Mouse (Mus musculus): Measurements from ENCODE around the gene Dnmt3l.
"Not testable (repeated sequence)": the region's sequence is repeated elsewhere in the genome, so short reads cannot be mapped to it uniquely, and the experiment has no call there.

Dnmt3l gene

DNA sequence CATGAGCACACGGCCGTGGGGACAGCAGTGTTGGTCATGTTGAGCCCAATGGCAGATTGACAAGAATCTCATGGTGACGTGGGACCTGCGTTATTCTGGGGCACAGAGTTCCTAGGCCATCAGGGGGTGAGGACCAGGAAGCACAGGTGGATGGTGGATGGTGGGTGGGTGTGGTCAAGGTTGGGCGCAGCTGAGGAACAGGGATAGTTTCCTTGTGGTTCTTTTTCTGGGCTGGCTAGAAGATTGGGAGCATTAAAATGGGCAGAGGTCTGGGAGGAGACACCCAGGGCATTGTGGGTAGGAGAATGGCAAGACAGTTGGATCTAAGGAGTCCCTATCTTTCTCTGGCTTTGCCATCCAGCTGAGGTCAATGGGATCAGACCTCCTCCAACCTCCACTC, at the start of gene Dnmt3l:
Gene Dnmt3l, plus strand, starts transcription at position 301 of the 400 bp plus-strand sequence.
- no peak for DNase-seq (ENCODE audit: low spot score)

DNA sequence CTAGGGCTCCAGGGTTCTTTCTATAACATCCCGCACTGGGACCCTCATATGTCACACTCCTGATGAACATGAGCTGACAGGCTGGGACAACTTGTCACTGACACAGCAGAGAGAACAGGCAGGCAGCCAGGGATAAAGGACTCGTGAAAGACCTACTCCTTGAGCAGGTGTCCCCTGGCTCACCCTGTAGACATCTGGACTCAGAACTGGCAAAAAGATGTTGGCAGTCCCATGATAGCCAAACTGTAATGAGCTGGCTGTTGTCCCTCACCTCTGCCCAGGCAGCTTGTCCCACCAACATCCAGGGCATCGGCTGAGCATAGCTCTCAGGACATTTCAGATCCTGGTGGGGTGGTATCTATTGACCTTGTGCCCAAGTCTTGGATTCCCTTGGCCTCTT, 46.1 kb upstream of the Dnmt3l start:
- DNase-seq (ENCODE audit: low spot score) = no peak

DNA sequence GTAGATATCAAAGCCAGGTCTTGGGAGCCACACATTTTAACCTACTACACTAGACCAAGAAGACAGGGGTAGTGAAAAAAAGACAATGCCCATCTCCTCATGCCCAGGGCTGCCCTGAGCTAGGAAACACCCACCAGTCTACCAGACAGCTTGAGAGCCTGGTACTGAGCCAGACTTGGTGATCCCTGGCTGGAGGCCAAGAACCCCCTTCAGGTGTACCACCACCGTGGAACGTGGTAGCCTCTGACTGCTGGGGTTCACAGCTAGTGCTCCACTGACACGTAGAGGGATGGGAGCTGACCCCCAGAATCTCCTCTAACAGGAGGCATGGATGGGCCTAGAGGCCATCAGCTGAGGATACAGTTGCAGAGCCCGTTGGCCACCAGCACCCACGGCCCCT, 41.5 kb upstream of the Dnmt3l start:
- DNase-seq (ENCODE audit: low spot score) = no peak

DNA sequence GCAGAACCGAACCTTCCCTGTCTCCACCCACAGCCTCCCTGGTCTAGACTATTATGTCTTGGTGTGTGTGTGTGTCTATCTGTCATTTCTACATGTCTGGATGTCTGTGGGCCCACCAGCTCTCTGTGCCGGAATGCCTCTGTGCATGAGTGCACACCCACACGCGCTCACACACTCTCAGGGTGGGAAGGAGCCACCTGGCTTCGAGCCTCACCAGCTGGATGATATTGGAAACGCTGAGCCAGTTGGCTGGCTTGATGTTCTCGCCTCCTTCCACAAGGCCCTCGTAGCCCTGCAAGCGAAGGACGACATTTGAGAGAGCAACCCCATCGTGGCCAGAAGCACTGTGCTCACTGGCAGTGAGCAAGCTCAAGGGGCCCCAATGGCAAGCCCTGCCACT, 40.0 kb upstream of the Dnmt3l start:
- no peak for DNase-seq (ENCODE audit: low spot score)

DNA sequence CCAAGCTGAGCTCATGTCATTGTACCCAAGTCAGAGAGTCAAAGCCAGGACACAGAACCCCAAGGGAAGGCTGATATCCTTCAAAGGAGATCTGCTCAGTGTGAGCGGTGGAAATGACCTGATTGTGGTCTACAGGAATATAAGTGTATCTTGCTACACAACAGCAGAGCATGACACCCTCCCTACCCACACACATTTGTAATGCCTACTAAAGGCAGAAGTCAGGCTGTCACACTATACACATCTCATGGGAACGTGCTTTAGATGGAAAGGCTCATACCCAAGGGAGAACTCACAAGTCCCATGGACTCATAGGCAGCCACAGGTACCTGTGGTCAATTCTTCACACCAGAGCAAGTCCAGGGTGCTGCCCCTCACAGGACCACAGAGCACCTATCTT, 39.4 kb upstream of the Dnmt3l start:
- no peak for DNase-seq (ENCODE audit: low spot score)

DNA sequence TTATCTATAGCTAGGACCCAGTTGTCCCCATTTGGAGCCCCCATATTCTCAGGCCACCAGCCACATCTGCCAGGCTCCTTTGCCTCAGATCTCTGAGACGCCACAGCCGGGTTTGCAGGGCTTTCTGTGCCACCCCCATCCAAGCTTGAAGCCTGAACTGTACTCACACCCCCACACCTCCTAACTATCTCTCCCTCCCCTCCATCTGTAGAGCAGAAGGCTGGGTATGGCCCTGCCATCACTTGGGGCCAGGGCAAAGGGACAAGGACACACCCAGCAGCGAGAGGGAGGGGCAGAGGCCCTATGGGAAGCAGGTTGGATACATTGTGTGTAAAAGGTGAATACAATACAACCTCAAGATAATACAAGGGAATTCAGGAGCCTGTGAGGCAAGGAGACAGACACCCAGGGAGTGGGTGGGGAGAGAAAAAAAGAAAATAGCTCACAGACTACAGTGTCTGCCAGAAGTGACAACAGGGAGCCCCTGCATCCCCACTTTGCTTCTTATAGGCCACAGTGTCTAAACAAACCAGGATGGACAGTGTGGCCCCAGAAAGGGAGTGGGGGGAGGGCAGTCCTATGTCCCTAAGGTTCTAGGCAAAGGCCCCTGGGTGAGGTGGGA, 37.2 kb upstream of the Dnmt3l start:
- DNase-seq (ENCODE audit: low spot score) = no peak

DNA sequence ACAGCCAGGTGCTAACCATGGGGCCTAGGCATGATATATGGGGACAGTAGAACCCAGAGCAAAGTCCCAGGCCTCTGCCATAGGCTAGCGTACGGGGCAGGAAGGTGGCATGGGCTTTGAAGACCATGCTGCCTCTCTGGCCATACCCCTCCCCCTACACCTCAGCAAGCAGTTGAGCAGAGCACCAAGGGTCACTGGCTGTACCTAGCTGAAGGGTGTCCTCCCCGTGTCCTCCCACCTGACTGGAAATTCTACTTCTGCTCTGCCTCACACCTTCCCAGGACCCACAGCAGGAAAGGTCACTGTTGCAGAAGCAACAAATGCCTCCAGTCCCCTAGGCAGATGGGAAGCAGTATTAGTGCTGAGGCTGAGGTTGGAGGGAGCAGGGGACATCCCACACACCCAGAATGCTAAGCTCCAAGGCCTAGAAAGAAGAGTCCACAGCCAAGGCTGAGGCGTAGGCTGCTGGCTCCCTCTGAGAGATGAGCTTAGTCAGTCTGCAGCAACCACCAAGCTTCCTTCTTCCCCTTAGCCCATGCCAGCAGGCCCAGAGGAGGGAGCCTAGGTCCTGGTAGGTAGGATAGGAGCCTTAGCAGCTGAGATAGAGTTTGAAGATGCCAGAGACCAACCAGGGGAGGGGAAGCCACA, 35.8 kb upstream of the Dnmt3l start:
- DNase-seq (ENCODE audit: low spot score) = no peak

DNA sequence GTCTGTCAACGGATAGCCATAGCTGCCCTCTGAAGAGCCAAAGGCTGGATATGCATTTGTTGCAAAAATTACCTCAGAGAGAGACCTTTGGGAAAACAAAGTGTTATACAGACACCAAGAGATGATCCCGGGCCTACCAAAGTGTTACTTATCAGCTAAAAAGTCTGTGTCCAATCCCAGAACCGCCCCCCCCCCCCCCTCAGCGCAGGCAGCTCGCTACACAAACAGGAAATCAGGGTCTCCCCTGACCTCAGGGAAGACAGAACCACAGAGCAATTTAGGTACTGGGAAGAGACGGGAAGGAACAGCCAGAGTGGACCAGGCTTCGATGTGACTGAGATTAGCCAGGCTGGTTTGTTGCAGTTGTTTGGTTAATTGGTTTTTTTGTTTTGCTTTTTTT, 34.5 kb upstream of the Dnmt3l start:
- no peak for DNase-seq (ENCODE audit: low spot score)

DNA sequence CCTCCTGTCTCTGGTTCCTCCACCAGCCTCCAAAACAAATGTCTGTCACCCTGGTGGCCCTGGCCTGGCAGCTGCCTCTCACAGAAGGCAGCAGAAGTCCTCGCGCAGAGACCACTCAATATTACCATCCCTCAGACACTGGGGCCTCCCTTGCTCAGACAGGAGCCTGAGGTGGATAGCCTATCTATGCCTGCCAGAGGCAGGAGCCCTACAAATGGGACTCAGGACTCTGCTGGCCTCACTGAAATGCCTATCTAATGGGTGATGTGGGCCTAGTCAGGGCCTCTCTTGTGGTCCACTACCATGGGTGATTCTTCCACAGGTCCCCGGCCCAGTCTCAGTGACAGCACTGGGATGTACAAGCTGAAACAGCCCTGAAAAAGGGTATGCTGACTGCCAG, 33.6 kb upstream of the Dnmt3l start:
- DNase-seq (ENCODE audit: low spot score) = no peak

DNA sequence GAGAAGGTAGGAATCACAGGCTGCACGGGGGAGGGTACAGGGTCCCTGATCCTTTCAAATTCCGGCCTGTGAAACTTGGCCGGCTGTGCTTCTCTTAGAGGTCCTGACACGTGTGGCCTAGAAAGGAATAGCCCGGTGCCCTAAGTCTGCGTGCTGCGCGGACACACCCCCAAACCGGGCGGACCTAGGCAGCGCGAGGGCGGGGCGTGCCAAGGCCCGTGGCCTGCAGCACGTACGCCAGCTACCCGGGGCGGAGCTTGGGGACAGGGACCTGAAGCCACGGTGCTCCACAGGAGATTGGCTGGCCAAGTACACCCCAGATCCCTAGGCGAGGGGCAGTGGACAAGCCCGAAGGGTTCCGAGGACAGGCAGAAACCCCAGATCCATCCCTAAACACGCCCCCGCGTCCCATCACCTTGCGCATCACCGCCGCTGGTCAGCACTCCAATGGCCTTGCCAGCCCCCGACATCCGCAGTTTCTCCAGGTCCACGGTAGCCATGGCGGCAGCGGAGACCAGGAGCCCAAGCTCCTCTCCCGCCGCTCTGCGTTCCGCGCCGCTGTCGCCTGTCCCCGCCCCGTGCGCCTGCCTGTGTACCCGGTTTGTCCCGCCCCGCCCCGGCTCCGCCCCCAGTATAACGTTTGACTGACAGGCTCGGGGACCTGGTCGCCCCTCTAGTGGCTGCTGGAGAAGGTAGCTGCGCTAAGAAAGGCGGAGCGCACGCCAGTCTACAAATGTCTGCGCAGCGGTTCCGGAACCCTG, 32.4 kb upstream of the Dnmt3l start:
- DNase-seq (ENCODE audit: low spot score) = peak; percentile 93

DNA sequence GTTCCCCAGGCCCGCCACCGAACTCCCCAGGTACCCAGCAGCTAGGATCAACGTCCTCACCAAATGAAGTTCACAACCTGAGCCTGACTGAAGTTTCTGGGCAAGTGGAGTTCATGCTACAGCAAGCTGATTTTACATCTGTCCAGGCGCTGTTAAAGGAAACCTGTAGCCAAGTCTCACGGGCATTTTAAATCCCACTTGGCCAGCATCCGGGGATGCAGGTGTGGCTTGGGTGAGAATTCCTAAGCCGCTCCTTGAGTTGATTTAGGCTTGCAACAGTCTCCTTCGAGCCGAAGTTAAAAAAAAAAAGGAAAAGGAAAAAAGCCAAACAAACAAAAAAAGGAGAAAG, 31.8 kb upstream of the Dnmt3l start, which contains the start of gene Pfkl:
Gene Pfkl, minus strand, starts transcription at position 139 of the 349 bp plus-strand sequence.
- no peak for DNase-seq (ENCODE audit: low spot score)

DNA sequence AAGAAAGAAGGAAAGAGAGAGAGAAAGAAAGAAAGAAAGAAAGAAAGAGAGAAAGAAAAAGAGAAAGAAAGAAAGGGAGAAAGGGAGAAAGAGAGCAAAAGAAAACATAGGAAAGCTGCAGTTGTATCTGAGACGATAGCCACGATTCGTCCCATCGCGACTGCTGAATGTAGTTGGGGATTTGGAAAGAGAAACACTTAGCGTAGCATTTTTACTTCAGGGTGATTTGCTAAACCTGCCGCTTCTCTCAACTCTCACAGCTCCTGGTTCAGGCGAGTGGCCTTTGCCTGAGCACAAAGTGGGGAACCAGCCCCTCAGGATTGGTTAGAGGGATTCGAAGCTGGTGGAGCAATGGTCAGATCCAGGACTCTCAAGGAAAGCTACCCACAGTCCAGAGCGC, 31.4 kb upstream of the Dnmt3l start:
- DNase-seq (ENCODE audit: low spot score) = no peak

DNA sequence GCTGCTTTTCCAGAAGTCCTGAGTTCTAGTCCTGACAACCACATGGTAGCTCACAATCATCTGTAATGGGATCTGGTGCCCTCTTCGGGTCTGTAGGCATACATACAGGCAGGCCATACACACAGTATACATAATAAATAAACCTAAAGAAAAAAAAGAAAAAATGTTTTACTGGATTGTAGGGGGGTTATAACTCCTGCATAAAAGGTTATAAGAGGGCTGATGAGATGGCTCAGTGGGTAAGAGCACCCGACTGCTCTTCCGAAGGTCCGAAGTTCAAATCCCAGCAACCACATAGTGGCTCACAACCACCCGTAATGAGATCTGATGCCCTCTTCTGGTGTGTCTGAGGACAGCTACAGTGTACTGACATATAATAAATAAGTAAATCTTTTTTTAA, 30.6 kb upstream of the Dnmt3l start:
- DNase-seq (ENCODE audit: low spot score) = not testable (repeated sequence)

DNA sequence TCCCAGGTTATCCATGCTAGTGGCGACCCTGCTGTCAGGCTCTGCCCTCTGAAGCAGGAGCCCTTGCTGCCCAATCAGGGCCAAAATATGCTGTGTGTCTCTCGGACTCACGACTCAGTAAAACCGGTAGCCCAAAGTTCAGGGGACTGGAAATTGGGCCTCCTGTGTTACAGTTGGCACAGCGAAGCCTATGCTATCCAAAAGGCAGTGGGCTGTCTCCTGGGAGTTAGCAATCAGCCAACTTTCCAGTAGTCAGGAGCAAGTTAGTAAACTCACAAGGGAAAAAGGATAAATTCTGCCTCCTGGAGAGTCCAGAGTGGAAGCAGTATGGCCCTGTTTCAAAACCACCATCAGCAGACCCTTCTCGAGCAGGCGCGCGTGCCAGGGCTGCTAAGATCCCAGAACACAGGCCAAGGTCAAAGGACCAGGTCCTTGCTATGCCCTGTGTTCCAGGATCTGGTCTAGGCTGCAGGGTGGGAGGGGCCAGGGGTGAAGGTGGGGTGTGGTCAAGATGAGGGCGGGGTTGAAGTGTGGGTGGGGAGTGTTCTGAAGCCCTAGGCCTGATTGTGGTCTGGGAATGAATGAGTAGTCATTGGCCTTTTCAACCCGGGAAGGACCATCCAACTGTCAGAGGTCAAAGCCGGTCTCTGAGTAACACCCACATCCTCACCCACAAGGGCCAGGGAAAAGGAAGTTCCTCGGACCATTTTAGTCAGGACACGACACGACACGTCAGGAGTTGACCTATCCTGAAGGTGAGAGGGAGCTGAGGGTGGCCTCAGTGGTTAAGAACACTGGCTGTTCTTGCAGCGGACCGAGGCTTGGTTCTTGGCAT, 28.9 kb upstream of the Dnmt3l start:
- DNase-seq (ENCODE audit: low spot score) = no peak

DNA sequence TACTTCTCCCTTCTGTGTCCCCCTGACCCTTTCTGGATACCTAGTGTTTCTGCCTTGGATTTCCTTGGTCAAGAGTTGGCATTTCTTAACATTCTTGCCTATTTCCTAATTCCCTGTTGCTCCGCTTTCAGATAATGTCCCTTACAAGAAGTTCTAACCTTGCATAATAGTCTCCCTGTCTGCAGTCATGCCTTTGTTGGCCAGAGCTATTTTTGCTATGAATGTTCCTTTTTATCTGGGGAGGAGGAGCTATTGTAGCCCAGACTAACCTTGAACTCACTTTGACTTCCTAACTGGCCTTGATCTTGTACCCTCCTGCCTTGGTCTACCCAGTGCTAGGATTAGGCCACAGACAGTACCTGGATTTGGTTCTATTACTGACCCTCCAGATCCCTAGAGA, 26.3 kb upstream of the Dnmt3l start:
- DNase-seq (ENCODE audit: low spot score) = no peak

DNA sequence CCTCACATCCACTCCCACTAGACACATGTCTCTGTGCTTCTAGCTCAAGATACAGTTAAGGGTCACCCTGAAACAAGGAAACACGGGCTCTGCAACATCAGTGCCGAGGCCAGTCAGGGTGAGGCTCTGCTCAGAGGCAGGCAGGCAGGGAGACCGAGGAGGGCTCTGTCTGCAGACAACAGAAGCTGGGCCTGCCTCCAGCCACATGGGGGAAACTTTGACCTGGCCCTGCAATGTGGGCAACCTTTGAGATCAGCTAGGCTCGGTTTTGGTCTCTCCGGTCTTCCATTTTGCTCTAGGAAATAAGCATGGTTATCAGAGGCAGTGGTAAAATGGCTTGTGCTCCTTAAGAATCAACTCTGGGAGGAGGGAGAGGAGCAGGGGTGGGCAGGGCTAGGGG, 25.4 kb upstream of the Dnmt3l start:
- DNase-seq (ENCODE audit: low spot score) = no peak

DNA sequence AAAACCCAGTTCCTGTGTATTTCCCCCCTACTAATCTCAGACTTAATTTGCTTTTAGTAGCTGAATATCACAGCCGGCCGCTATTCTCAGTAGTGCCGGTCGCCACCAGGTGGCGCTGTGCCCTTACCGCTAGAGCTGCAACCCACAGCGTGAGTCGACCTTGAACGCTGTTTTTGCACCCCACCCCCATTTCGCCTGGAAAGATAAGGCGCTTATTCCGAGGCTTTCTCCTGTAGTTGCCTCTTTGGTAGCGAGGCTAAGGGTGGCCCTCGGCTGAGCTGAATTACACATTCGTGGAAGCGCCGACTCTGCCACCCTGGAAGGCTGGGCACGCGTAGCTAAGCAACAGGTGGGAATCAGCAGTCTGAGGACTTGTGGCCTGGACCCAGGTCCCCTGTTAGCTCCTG, 22.9 kb upstream of the Dnmt3l start:
- DNase-seq (ENCODE audit: low spot score) = peak; percentile 94

DNA sequence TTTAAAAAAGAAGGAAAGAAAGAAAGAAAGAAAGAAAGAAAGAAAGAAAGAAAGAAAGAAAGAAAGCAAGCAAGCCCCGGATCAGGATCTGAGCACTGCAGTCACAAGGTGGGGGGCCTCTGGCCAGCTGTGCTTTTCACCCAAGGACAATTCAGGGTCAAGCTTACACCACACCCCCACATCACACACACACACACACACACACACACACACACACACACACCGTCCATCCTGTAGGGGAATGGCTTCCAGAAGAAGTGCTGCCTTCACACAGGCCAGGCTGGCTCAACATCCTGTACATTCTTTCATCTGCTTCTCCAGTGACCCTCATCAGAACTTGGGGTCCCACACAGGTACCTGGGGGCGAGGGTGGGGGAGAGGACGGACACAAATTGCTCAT, 22.5 kb upstream of the Dnmt3l start:
- DNase-seq (ENCODE audit: low spot score) = no peak

DNA sequence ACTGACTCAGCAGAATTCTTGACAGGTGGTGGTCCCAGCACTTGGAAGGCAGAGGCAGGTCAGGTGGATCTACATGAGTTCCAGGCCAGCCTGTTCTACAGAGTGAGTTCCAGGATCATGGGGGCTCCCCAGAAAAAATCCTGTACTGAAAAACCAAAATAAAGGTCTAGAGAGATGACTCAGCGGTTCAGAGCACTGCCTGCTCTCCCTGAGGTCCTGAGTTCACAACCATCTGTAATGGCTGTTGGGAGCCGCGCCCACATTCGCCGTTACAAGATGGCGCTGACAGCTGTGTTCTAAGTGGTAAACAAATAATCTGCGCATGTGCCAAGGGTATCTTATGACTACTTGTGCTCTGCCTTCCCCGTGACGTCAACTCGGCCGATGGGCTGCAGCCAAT, 21.8 kb upstream of the Dnmt3l start:
- not testable (repeated sequence) for DNase-seq (ENCODE audit: low spot score)

DNA sequence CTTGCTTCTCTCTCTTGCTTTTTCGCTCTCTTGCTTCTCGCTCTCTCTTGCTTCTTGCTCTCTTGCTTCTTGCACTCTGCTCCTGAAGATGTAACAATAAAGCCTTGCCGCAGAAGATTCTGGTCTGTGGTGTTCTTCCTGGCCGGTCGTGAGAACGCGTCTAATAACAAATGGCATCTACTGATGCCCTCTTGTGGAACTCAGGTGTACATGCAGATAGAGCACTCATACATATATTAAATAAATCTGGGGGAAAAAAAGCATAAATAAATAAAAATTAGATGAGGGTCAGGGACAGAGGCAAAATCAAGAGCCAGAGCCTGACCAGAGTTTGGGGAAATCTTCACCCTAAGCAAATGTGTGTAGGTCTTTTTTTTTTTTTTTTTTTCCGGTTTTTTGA, 16.3 kb upstream of the Dnmt3l start:
- not testable (repeated sequence) for DNase-seq (ENCODE audit: low spot score)

DNA sequence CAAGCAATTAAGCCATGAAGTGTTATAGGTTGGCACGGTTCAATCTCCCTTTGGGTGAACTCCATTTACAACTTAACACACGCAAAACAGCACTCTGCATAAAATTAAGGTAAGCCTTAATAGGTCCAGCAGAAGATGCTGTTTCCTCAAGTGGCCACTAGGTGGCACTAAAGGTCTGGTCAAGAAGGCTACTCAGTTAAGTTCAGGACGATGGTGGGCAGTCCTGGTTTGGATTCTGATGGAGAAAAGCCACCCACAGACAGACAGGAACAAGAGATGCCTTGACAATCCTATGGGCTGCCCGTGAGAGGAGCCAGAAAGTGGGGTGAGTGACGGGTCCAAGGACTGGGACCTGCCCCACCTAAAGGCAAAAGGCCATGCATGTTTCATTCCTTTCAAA, 13.6 kb upstream of the Dnmt3l start:
- peak; percentile 90 for DNase-seq (ENCODE audit: low spot score)

DNA sequence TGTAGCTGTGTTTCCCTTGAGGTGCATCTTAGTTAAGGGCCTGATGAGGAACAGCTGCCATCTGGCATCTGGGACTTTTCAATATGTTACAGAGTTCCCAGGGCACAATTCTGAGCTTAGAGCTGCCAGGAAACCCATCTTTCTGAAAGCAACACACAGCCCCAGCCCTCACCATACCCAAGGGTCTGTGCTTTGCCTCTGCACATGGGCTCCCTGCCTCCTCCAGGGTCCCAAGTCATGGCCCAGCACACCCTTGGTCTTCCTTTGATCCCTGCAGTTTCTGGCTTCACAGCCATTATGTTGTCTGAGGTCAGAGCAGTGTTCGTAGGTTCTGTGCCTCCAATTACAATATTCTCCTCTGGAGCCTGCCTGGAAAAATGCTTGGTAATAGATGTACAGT, 12.7 kb upstream of the Dnmt3l start:
- no peak for DNase-seq (ENCODE audit: low spot score)

DNA sequence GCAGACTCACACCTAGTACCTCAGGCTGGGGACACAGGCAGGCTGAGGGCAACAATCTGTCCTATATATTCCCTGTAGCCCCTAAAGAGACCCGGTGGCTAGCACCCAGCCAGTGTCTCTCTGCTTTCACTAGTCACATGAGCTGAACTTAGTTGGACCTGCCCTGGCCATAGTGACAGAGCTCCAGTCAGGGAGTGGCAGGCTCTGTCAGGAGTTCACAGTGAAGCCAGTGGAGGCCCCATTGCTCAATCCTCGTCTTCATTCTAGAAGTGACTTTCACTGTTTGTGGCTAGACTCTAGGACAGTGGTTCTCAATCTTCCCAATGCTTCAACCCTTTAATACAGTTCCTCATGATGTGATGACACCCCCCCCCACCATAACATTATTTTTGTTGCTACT, 9.8 kb upstream of the Dnmt3l start:
- no peak for DNase-seq (ENCODE audit: low spot score)
